Mouse (Mus musculus) lung, postnatal 0 days (tissue): Measurements from ENCODE around the gene Lyrm4.

Experiments
- CTCF ChIP-seq: IDR thresholded peaks from 2 replicates; pipeline ENCODE4 v1.5.1; 2016; ENCODE audit warnings: antibody characterized with exemption, mild to moderate bottlenecking
- EP300 ChIP-seq: IDR thresholded peaks from 2 replicates; pipeline ENCODE4 v1.6.1; 2016; ENCODE audit warnings: antibody characterized with exemption, mild to moderate bottlenecking, control low read depth

DNA sequence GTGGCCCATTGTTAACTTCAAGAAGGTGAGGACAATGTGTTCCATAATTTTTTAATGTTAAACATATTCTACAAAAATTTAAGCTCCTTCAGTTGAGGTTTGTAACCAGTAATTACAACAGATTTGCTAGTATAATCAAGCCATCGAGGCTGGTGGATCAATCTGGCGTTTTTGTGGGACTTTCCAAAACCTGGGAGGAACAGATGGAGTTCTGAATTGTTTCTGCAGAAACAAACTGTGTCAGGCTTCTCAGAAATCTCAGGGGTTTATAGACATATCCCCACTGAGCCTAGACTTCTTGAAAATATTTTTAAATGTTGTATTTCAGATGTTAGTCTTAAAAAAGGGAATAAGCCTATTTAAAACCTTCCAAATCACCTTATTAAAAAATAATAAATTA is 179.3 kb downstream of the Lyrm4 start:
- no peak for TF ChIP-seq CTCF
- no peak for TF ChIP-seq EP300
